8 mouse cellular contexts compared by ENCODE assay signal in genomic region chr16:43547323-43548180, GRCm38 (mm10).
DNase-seq lines count a peak whose midpoint lies in the region; ATAC-seq and TF ChIP-seq lines count a peak whose summit lies in the region.

No protein-coding gene starts in this region.

- no peaks in the 10 kb centered on the region for H3K9me3 ChIP-seq in liver, embryonic 11.5 days (ENCODE audit: control insufficient read depth, low read length)

- H3K36me3 ChIP-seq in liver, adult 2 months (ENCODE audit: control insufficient read depth, insufficient read depth, low read length), result no peaks in the 10 kb centered on the region
- no peaks in the 10 kb centered on the region for H3K36me3 ChIP-seq in liver, embryonic 11.5 days (ENCODE audit: control insufficient read depth, insufficient read depth, low read length)

- WGBS in liver, adult 2 months, result 35% methylated on average over 19 of the region's 19 CpGs
- 43% methylated on average over 19 of the region's 19 CpGs for WGBS in liver, embryonic 11.5 days

- H3K4me2 ChIP-seq in liver, embryonic 11.5 days, result peak overlapping the region; percentile 16

- no peak for ATAC-seq in liver, embryonic 11.5 days (replicated peaks; ENCODE audit: low FRiP score)

- peaks cover 44% of the 10 kb centered on the region for H3K4me1 ChIP-seq in liver, adult 2 months (ENCODE audit: control insufficient read depth, insufficient read depth, low read length)
- H3K4me1 ChIP-seq in liver, embryonic 11.5 days (replicated peaks; ENCODE audit: control insufficient read depth, insufficient read depth, low read length), result peaks cover 5% of the 10 kb centered on the region

- peaks cover 5% of the 10 kb centered on the region; the same call in 1 of the 2 replicates for H3K79me2 ChIP-seq in liver, adult 2 months (ENCODE audit: control insufficient read depth, insufficient read depth, low read length)

- H3K9ac ChIP-seq in liver, adult 2 months (ENCODE audit: low read depth, low read length), result no peak overlapping the region; the same call in 1 of the 2 replicates
- H3K9ac ChIP-seq in liver, embryonic 11.5 days (ENCODE audit: low read depth, low read length), result no peak overlapping the region

- intact Hi-C loops in heart, postnatal 14 days (cut with DNase I), result no loop called here

- no peaks in the 10 kb centered on the region for H3K27me3 ChIP-seq in liver, adult 2 months (ENCODE audit: control insufficient read depth, insufficient read depth, low read length)
- H3K27me3 ChIP-seq in liver, embryonic 11.5 days (replicated peaks; ENCODE audit: control insufficient read depth, insufficient read depth, low read length), result no peaks in the 10 kb centered on the region

- no peak for TF ChIP-seq POLR2A in liver, adult 2 months (IDR thresholded peaks at IDR 0.05; ENCODE audit: extremely low read depth, insufficient read depth, low read length)

- peak overlapping the region; percentile 20 for H3K27ac ChIP-seq in liver, adult 2 months (replicated peaks; ENCODE audit: insufficient read depth, low read depth, low read length)
- no peak overlapping the region for H3K27ac ChIP-seq in liver, embryonic 11.5 days (ENCODE audit: low read depth, low read length)

- peak; percentile 51 for DNase-seq in liver, adult 2 months (ENCODE audit: extremely low read depth, low read depth, low spot score)
- no peak for DNase-seq in liver
- DNase-seq in embryo, embryonic 10.5 days (ENCODE audit: low spot score), result peak; percentile 25
- peak; percentile 25 to 37 for DNase-seq in heart, postnatal 14 days
- DNase-seq in liver, embryonic 11.5 days (ENCODE audit: low spot score), result no peak
- no peak for DNase-seq in gastrocnemius, adult 18-20 months (ENCODE audit: low spot score)
- DNase-seq in right cerebral cortex, postnatal 25 days, result no peak
- no peak for DNase-seq in frontal cortex, postnatal 14 days (ENCODE audit: low spot score in 2 of 2)

- H3K4me3 ChIP-seq in liver, adult 2 months (ENCODE audit: insufficient read depth, low read depth, low read length), result no peak overlapping the region
- no peak overlapping the region for H3K4me3 ChIP-seq in liver, embryonic 11.5 days (ENCODE audit: low read depth, low read length)

- TF ChIP-seq CTCF in liver, adult 2 months (IDR thresholded peaks at IDR 0.05; ENCODE audit: low read depth, low read length), result no peak

Comparison
In these comparisons a context has a peak if more than half of its experiments do, and no peak if none do; other contexts are left out.
1. DNase-seq: peak in liver, adult 2 months (single experiment), embryo, embryonic 10.5 days (single experiment) and heart, postnatal 14 days (2 of 2); none in liver (single experiment), liver, embryonic 11.5 days (single experiment), gastrocnemius, adult 18-20 months (single experiment), right cerebral cortex, postnatal 25 days (single experiment) and frontal cortex, postnatal 14 days (0 of 2).